Mouse (Mus musculus) embryonic facial prominence, embryonic 12.5 days (tissue): ENCODE results near the gene Elf1. TPM values are rescaled to one million over a fixed set of nuclear protein-coding genes. Genes with fewer than 3 reads are reported as not detected.
"Not testable (repeated sequence)": the region's sequence is repeated elsewhere in the genome, so short reads cannot be mapped to it uniquely, and the experiment has no call there.

Experiments
- ATAC-seq: fragments of 200-750 bp; cut with Nextera tagmentation; 2 replicates; pipeline ENCODE4 v1.8.0; 2017; ENCODE audit not compliant: insufficient number of reproducible peaks, insufficient read depth, low FRiP score, low TSS enrichment
- H3K27ac ChIP-seq: fragments of 300-500 bp; sonication (generic); 2 replicates; pipeline ENCODE4 v1.5.1; 2016; ENCODE audit warnings: mild to moderate bottlenecking
- H3K27me3 ChIP-seq: fragments of 300-500 bp; sonication (generic); 2 replicates; pipeline ENCODE4 v1.6.1; 2016; ENCODE audit warnings: mild to moderate bottlenecking, moderate library complexity
- H3K36me3 ChIP-seq: fragments of 300-500 bp; sonication (generic); 2 replicates; pipeline ENCODE4 v1.6.1; 2016; ENCODE audit warnings: mild to moderate bottlenecking
- H3K4me1 ChIP-seq: fragments of 300-500 bp; sonication (generic); 2 replicates; pipeline ENCODE4 v1.6.1; 2016
- H3K4me2 ChIP-seq: fragments of 300-500 bp; sonication (generic); replicated peaks from 2 replicates; pipeline ENCODE4 v1.6.1; 2016; ENCODE audit warnings: mild to moderate bottlenecking, moderate library complexity
- H3K4me3 ChIP-seq: fragments of 300-500 bp; sonication (generic); 2 replicates; pipeline ENCODE4 v1.5.1; 2016; ENCODE audit warnings: mild to moderate bottlenecking
- H3K9ac ChIP-seq: fragments of 300-500 bp; sonication (generic); 2 replicates; pipeline ENCODE4 v1.6.1; 2016; ENCODE audit warnings: mild to moderate bottlenecking, moderate library complexity
- H3K9me3 ChIP-seq: fragments of 300-500 bp; sonication (generic); 2 replicates; pipeline ENCODE4 v1.6.1; 2016; ENCODE audit warnings: mild to moderate bottlenecking, moderate library complexity
- WGBS: fragments of 180-500 bp; shearing (Covaris S2); methylation state at CpG from one replicate; pipeline ENCODE4 v1.1.7; 2016; 5-methylcytosine and 5-hydroxymethylcytosine counted together
- polyA plus RNA-seq: library from polyadenylated mRNA; unstranded; fragments of >200 nt; fragmentation: Nextera tagmentation; extraction: Ambion mirVana; gene quantifications from 2 replicates; pipeline ENCODE4 v1.2.1, GENCODE M21; 2016

Gene Elf1
- 12.4 and 12.7 TPM in 2 replicates for polyA plus RNA-seq

DNA sequence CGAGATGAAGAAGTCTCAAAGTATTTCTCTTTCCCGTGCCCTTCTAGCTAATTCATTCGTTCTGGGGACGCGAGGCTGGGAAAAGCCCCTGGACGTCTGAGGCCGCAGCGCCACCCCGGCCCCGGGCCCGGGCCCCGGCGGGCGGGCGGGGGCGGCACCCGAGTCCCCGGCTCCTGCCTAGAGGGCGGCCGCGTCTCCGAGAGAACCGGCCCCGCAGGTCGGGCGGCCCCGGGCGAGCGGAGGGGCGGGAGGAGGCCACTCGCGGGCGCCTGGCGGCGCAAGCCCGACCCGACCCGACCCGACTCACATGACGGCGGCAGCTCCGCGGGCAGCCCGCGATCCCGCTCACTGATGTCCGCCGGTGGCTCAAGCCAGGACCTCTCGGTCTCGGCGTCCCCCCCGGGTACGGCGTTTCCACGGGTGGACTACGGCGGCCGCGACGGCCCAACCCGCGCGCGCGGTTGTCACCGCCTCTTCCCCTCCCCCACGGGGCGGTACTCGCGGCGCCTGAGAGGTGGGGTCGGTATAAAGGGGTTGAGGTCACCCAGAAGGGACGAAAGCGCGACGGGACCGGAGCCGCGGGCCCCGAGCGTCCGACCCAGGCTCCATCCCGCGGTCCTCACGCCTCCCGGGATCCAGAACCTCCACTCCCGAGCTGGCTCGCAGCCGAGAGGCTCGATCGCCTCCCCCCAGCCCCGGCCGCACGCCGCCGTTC lies at the start of gene Elf1:
Gene Elf1, plus strand, starts transcription at position 571 of the 715 bp plus-strand sequence.
- no peaks in the 10 kb centered on the region for H3K9me3 ChIP-seq
- H3K4me1 ChIP-seq = peaks cover 31% of the 10 kb centered on the region
- H3K36me3 ChIP-seq = peaks cover 18% of the 10 kb centered on the region
- peak within 1 kb of the TSS; percentile 62 for H3K4me2 ChIP-seq
- no peaks in the 10 kb centered on the region for H3K27me3 ChIP-seq
- H3K4me3 ChIP-seq = peak within 1 kb of the TSS; percentile 85
- peak; percentile 72 for ATAC-seq
- under 1% methylated on average over 81 of the region's 96 CpGs for WGBS
- peak within 1 kb of the TSS; percentile 100 for H3K27ac ChIP-seq
- peak within 1 kb of the TSS; percentile 96 for H3K9ac ChIP-seq

DNA sequence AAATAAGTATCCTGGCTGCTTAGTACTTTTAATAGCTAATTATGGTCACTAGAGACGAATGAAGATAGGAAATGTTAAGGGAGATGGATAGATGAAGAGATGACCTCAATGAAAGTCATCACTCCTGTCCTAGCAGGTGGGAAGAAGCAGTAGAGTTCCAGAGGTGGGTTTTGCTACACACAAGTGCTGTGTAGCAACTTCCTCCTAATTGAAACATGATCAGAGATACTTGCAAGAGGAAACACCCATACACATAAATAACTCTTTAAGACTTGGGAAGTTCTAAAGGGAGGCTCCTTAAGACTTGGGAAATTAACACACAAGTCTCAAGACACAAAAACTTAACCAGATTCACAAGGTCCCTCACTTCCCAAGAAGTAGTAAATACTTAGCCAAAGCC lies 46.9 kb upstream of the Elf1 start:
- no peak for ATAC-seq
- H3K4me2 ChIP-seq = no peak overlapping the region
- H3K36me3 ChIP-seq = no peaks in the 10 kb centered on the region
- no peaks in the 10 kb centered on the region for H3K4me1 ChIP-seq
- no peaks in the 10 kb centered on the region for H3K27me3 ChIP-seq
- 71% methylated on average over 1 of the region's 1 CpGs for WGBS
- no peaks in the 10 kb centered on the region for H3K9me3 ChIP-seq
- H3K27ac ChIP-seq = no peak overlapping the region
- H3K4me3 ChIP-seq = no peak overlapping the region
- H3K9ac ChIP-seq = no peak overlapping the region

DNA sequence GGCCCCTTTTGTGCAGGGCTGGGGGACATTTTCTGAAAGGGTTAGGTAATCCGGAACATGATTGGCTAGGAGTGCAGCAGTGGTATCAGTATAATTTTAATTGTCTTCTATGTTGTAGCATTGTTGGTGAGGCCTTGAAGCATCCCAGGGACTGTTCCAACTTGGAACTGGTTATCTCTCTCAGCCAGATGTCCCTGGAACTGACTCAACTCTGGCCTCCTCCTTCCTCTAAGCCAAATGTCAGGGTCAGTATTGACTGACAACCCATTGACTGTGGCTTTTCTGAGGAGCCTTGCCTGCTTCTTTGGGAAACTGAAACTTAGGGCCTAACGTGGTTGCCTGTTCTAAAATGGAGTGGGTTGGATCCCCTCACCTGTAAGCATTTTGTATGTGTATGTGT lies 40.3 kb upstream of the Elf1 start:
- Histone ChIP-seq H3K4me1 (no peaks in the 10 kb centered on the region), H3K4me3 (no peak overlapping the region), H3K36me3 (no peaks in the 10 kb centered on the region), H3K9ac (no peak overlapping the region), H3K27me3 (no peaks in the 10 kb centered on the region), H3K4me2 (no peak overlapping the region), H3K9me3 (no peaks in the 10 kb centered on the region), H3K27ac (no peak overlapping the region)
- 87% methylated on average over 2 of the region's 2 CpGs for WGBS
- no peak for ATAC-seq

DNA sequence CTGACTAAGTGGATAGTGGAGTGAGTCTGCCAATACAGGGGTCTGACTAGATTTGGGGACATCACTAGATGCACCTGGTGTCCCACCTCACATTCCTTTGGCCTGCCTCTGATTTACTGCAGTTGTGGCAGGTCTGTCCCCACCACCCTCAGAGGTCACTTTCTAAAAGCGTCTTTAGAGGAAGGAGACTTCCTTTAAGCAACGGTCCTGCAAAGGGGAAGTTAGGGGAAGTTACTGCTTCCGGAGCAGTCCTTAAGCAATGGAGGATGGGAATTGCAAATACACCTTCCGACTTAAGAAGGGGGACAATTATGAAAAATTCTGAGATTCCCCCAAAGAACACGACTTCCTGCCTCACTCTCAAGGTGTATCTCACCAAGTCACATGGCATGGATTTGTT lies 39.6 kb upstream of the Elf1 start:
- no peak overlapping the region for H3K4me2 ChIP-seq
- no peak overlapping the region for H3K4me3 ChIP-seq
- no peaks in the 10 kb centered on the region for H3K9me3 ChIP-seq
- H3K36me3 ChIP-seq = no peaks in the 10 kb centered on the region
- no peak for ATAC-seq
- H3K4me1 ChIP-seq = no peaks in the 10 kb centered on the region
- no peak overlapping the region for H3K27ac ChIP-seq
- H3K9ac ChIP-seq = no peak overlapping the region
- H3K27me3 ChIP-seq = no peaks in the 10 kb centered on the region
- 83% methylated on average over 5 of the region's 5 CpGs for WGBS

DNA sequence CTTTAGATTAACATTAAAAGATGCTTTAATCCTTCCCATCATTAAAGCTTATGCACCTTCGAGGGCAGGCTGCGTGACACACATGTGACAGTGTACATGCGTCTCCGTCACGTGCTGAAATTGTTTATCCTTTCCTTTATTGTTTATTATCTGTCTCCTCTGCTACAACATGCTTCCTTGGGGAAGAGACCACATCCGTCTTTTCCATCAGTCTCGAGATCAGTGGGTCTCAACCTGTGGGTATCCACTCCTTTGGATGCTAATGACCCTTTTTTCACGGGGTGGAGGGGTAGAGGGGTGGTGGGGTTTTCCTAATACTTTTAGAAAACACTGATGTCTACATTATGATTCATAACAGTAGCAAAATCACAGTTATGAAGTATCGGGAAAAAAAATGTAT lies 36.4 kb upstream of the Elf1 start:
- Histone ChIP-seq H3K4me2 (no peak overlapping the region), H3K27ac (no peak overlapping the region), H3K9me3 (no peaks in the 10 kb centered on the region), H3K27me3 (no peaks in the 10 kb centered on the region), H3K4me1 (no peaks in the 10 kb centered on the region), H3K4me3 (no peak overlapping the region), H3K36me3 (no peaks in the 10 kb centered on the region), H3K9ac (no peak overlapping the region)
- 88% methylated on average over 9 of the region's 9 CpGs for WGBS
- ATAC-seq = no peak

DNA sequence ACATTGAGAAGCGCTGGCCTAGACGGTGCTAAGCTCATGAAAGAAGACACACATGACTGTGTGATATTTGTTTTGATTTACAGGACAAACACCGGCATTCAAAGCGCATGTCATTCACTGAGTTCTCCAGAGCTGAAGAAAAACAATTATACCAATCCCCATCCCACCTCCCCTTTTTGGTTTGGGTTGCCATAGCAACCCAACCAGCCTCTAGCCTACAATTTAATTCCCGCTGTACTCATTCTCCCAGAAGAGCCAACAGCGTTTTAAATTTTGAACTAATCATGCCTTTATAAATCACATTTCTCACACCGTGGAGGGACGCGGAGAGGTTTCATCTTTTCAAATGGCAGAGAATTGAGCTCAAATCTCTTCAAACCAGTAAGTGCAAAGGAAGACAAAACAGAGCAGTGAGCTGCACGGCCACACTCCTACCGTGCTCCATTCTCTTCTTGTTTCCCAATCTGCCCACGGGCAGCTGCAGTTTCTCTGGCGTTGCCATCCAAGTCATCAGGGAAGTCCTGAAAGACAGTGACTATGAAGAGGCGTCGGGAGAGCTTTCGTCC lies 35.9 kb upstream of the Elf1 start:
- Histone ChIP-seq H3K36me3 (no peaks in the 10 kb centered on the region), H3K9ac (no peak overlapping the region), H3K27ac (no peak overlapping the region), H3K4me2 (no peak overlapping the region), H3K9me3 (no peaks in the 10 kb centered on the region), H3K4me1 (no peaks in the 10 kb centered on the region), H3K4me3 (no peak overlapping the region), H3K27me3 (no peaks in the 10 kb centered on the region)
- 61% methylated on average over 16 of the region's 16 CpGs for WGBS
- ATAC-seq = no peak

DNA sequence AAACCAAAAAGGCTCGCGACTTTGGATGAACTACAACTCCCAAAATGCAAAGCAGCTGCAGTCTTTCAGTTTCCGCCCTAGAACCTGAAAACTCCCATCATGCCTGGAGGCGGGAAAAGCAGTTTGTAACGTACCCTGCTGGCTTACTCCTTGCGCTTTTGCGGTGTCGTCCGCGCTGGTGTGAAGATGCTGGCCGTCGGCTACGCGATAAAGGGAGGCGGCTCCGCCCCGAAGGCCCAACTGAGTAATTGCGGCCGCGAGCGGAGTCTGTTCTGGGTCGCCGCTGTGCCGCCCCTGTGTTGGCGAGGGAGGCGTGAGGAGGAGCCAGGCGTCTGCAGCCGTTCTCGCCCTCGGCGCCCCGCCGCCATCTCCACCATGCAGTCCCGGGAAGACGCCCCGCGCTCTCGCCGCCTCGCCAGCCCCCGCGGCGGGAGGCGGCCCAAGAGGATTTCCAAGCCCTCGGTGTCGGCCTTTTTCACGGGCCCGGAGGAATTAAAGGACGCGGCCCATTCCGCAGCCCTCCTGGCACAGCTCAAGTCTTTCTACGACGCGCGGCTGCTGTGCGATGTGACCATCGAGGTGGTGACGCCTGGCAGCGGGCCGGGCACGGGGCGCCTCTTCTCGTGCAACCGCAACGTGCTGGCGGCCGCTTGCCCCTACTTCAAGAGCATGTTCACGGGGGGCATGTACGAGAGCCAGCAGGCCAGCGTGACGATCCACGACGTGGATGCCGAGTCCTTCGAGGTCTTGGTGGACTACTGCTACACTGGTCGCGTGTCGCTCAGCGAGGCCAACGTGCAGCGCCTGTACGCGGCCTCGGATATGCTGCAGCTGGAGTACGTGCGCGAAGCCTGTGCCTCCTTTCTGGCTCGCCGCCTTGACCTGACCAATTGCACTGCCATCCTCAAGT lies 29.1 kb upstream of the Elf1 start, which contains the start of gene Kbtbd6:
Gene Kbtbd6, plus strand, starts transcription at position 155 of the 910 bp plus-strand sequence.
- H3K9ac ChIP-seq = peak within 1 kb of the TSS; percentile 52
- ATAC-seq = peak; percentile 76; the same call in 1 of the 2 replicates
- peak within 1 kb of the TSS; percentile 73; the same call in 1 of the 2 replicates for H3K27ac ChIP-seq
- H3K4me2 ChIP-seq = peak within 1 kb of the TSS; percentile 59
- H3K4me1 ChIP-seq, H3K9me3 ChIP-seq, H3K36me3 ChIP-seq, H3K27me3 ChIP-seq: not testable (repeated sequence)
- WGBS = 17% methylated on average over 44 of the region's 89 CpGs
- peak within 1 kb of the TSS; percentile 57 for H3K4me3 ChIP-seq

DNA sequence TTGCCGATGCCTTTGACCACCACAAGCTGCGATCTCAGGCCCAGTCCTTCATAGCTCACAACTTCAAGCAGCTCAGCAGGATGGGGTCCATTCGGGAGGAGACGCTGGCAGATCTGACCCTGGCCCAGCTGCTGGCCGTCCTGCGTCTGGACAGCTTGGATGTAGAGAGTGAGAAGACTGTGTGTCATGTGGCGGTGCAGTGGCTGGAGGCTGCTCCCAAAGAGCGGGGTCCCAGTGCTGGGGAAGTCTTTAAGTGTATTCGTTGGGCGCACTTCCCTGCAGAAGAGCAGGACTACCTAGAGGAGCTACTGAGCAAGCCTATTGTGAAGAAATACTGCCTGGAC lies 28.4 kb upstream of the Elf1 start:
- not testable (repeated sequence) for H3K4me1 ChIP-seq, H3K4me2 ChIP-seq, H3K27ac ChIP-seq, H3K9ac ChIP-seq, H3K4me3 ChIP-seq, H3K27me3 ChIP-seq, H3K9me3 ChIP-seq, H3K36me3 ChIP-seq
- peak; percentile 53; the same call in 1 of the 2 replicates for ATAC-seq
- 97% methylated on average over 8 of the region's 10 CpGs for WGBS

DNA sequence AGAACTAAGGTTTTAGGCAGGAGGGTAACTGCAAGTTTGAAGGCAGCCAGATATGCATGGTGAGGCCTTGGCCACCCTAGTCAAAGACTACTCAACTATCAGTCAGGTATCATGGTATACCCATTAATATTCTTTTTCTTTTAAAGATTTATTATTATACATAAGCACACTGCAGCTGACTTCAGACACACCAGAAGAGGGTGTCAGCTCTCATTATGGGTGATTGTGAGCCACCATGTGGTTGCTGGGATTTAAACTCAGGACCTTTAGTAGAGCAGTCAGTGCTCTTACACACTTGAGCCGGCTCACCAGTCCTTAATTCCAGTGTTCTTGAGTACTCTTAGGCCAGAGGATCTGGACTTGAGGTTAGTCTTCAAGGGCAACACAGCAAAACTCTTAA lies 20.6 kb upstream of the Elf1 start:
- Histone ChIP-seq H3K27me3 (no peaks in the 10 kb centered on the region), H3K4me1 (no peaks in the 10 kb centered on the region), H3K27ac (no peak overlapping the region), H3K9ac (no peak overlapping the region), H3K36me3 (peaks cover 31% of the 10 kb centered on the region), H3K9me3 (no peaks in the 10 kb centered on the region), H3K4me2 (no peak overlapping the region), H3K4me3 (no peak overlapping the region)
- WGBS = 91% methylated on average over 1 of the region's 1 CpGs
- no peak for ATAC-seq

DNA sequence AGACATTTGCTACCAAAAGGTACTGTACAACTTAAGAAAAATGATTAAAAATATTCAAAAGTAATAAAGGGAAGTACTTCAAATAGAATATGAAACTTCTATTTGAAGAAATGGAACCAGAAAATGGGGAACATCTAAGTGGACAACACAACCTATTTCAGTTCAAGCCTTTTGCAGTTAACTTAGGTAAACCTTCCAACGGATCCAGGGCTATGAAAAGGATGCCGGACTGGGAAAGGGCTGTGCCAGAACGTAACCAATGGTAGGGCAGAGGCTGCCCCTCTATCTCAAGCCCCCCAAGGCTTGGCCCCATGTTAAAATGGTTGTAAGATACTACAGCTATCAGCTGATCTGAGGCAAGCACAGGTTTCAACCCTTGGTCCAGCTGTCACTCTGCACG lies 20.0 kb upstream of the Elf1 start:
- peaks cover 37% of the 10 kb centered on the region for H3K36me3 ChIP-seq
- H3K9ac ChIP-seq = no peak overlapping the region
- H3K4me1 ChIP-seq = no peaks in the 10 kb centered on the region
- 93% methylated on average over 4 of the region's 4 CpGs for WGBS
- no peak overlapping the region for H3K4me2 ChIP-seq
- no peaks in the 10 kb centered on the region for H3K9me3 ChIP-seq
- H3K27ac ChIP-seq = no peak overlapping the region
- no peak for ATAC-seq
- no peaks in the 10 kb centered on the region for H3K27me3 ChIP-seq
- H3K4me3 ChIP-seq = no peak overlapping the region

DNA sequence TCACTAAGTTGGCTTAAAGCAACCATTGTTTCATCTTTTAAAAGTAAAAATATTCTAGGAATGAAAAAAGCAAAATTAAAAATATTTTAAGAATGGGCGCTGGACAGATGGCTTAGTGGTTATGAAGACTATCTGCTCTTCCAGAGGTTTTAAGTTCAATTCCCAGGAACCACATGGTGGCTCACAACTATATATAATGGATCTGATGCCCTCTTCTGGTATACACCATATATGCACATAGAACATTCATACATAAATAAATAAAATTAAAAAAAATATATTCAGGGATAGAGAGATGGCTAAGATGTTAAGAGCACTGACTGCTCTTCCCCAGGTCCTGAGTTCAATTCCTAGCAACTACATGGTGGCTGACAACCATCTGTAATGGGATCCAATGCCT lies 15.4 kb upstream of the Elf1 start:
- H3K36me3 ChIP-seq = peaks cover 64% of the 10 kb centered on the region
- no peak overlapping the region for H3K27ac ChIP-seq
- ATAC-seq = no peak
- H3K9me3 ChIP-seq = no peaks in the 10 kb centered on the region
- H3K4me2 ChIP-seq = no peak overlapping the region
- H3K4me1 ChIP-seq = no peaks in the 10 kb centered on the region
- H3K27me3 ChIP-seq = no peaks in the 10 kb centered on the region
- H3K4me3 ChIP-seq = no peak overlapping the region
- WGBS = 85% methylated on average over 1 of the region's 1 CpGs
- H3K9ac ChIP-seq = no peak overlapping the region

DNA sequence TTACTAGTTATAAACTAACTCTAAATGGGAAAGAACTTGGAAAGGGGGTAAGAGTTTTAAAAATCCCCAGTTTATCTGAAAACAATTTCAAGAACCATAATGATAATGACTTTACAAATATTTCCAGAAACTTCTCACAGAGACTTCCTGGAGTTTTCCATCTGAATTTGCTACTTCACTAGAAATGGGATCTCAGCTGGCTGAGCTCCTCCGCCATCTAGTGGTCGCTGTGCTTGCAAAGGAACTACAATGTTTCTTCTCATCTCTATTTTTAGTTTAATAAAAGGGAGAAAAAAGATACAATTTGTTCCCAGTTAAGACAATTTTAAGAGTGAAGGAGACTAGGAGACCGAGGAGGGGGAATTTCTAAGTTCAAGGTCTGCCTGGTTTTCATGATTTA lies 13.4 kb upstream of the Elf1 start:
- Histone ChIP-seq H3K9ac (no peak overlapping the region), H3K27me3 (no peaks in the 10 kb centered on the region), H3K4me2 (no peak overlapping the region), H3K9me3 (no peaks in the 10 kb centered on the region), H3K4me3 (no peak overlapping the region), H3K36me3 (peaks cover 66% of the 10 kb centered on the region), H3K4me1 (no peaks in the 10 kb centered on the region), H3K27ac (no peak overlapping the region)
- WGBS = 28% methylated on average over 3 of the region's 3 CpGs
- no peak for ATAC-seq
